Comparison of ENCODE assay signal across 11 mouse cellular contexts in the genomic region with DNA sequence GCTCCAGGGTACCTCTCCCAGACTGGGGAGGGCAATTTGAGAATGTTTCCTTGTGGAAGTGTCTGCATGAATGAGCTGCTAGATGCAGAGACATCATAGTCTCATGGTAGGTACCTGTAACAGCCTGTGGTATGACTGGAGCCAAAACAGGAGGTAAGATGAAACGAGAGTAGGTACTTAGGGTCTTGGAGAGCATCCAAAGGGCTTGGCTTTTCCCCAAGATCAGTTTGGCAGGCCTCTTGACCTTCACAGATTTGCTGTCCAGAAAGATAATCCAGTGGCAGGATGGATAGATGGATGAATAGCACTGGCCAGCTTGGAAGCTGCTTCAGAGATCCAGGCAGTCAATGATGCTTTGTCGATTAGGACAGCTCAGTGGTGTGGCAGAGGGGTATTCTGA. TPM values are rescaled to one million over a fixed set of nuclear protein-coding genes. Genes with fewer than 3 reads are reported as not detected.
DNase-seq lines count a peak whose midpoint lies in the region; ATAC-seq lines count a peak whose summit lies in the region.
"Had no signal": no experiment of that assay in that cellular context is flagged by ENCODE, and none has a peak within 500 bp of the region (broad histone marks: within the 10 kb centered on the region; RNA-seq: fewer than 3 reads in every experiment).

No protein-coding gene starts in this region.

- peak; percentile 21 to 54 for DNase-seq in cerebellum, postnatal 14 days
- no peak for DNase-seq in cerebellum, adult 11 months
- DNase-seq in limb, embryonic 10.5 days (ENCODE audit: low spot score): no peak
- no peak for DNase-seq in spleen, postnatal 36 days (ENCODE audit: low spot score in 2 of 2)
- DNase-seq in urinary bladder, postnatal 36 days (ENCODE audit: low spot score in 2 of 2): no peak
- DNase-seq: kidney, adult 11 months; layer of hippocampus, adult 9-11 months; lung, adult 2 months had no signal

- H3K27ac ChIP-seq in limb, embryonic 12.5 days: no peak overlapping the region
- H3K27ac ChIP-seq in limb, embryonic 10.5 days: no peak overlapping the region
- H3K27ac ChIP-seq in hindbrain, embryonic 16.5 days (ENCODE audit: low read depth, low read length): peak overlapping the region; percentile 94
- H3K27ac ChIP-seq in neural tube, embryonic 13.5 days (replicated peaks): peak overlapping the region; percentile 99

- peaks cover 54% of the 10 kb centered on the region for H3K4me1 ChIP-seq in limb, embryonic 12.5 days (replicated peaks)
- H3K4me1 ChIP-seq in limb, embryonic 10.5 days: peaks cover 49% of the 10 kb centered on the region
- H3K4me1 ChIP-seq in hindbrain, embryonic 16.5 days (ENCODE audit: control insufficient read depth, insufficient read depth, low read depth, low read length): peaks cover 30% of the 10 kb centered on the region
- H3K4me1 ChIP-seq in neural tube, embryonic 13.5 days (replicated peaks): peaks cover 43% of the 10 kb centered on the region

- H3K4me2 ChIP-seq in limb, embryonic 12.5 days: 0 out of 2 replicates have a peak overlapping the region, but pooled peaks have one; percentile 85
- peak overlapping the region; percentile 81 for H3K4me2 ChIP-seq in hindbrain, embryonic 16.5 days (ENCODE audit: low read length)
- H3K4me2 ChIP-seq in neural tube, embryonic 13.5 days: peak overlapping the region; percentile 77

- H3K36me3 ChIP-seq in limb, embryonic 12.5 days: no peaks in the 10 kb centered on the region
- H3K36me3 ChIP-seq in limb, embryonic 10.5 days: 0 out of 2 replicates have a peak, but pooled peaks cover 3% of the 10 kb centered on the region
- no peaks in the 10 kb centered on the region for H3K36me3 ChIP-seq in hindbrain, embryonic 16.5 days (ENCODE audit: control insufficient read depth, insufficient read depth, low read length)
- H3K36me3 ChIP-seq in neural tube, embryonic 13.5 days: no peaks in the 10 kb centered on the region

- no peak overlapping the region for H3K9ac ChIP-seq in limb, embryonic 12.5 days (replicated peaks)
- H3K9ac ChIP-seq in hindbrain, embryonic 16.5 days (ENCODE audit: low read depth, low read length): no peak overlapping the region
- peak overlapping the region; percentile 92; the same call in 1 of the 2 replicates for H3K9ac ChIP-seq in neural tube, embryonic 13.5 days

- peaks cover 17% of the 10 kb centered on the region; the same call in 1 of the 2 replicates for H3K27me3 ChIP-seq in limb, embryonic 12.5 days
- peaks cover 22% of the 10 kb centered on the region for H3K27me3 ChIP-seq in limb, embryonic 10.5 days (ENCODE audit: low read depth, poor library complexity, severe bottlenecking)
- no peaks in the 10 kb centered on the region for H3K27me3 ChIP-seq in hindbrain, embryonic 16.5 days (replicated peaks; ENCODE audit: control insufficient read depth, insufficient read depth, low read length)
- H3K27me3 ChIP-seq in neural tube, embryonic 13.5 days: no peaks in the 10 kb centered on the region

- WGBS in limb, embryonic 12.5 days: 72% methylated on average over 2 of the region's 2 CpGs
- WGBS in limb, embryonic 10.5 days: 83% methylated on average over 2 of the region's 2 CpGs
- 33% methylated on average over 2 of the region's 2 CpGs for WGBS in hindbrain, embryonic 16.5 days
- WGBS in neural tube, embryonic 13.5 days: 52% methylated on average over 2 of the region's 2 CpGs

- ATAC-seq in limb, embryonic 12.5 days (ENCODE audit: insufficient number of reproducible peaks, insufficient read depth, low FRiP score, low TSS enrichment, low read depth): no peak
- ATAC-seq in hindbrain, embryonic 16.5 days: no peak
- 0 out of 2 replicates have a peak, but pooled peaks have one; percentile 2 for ATAC-seq in neural tube, embryonic 13.5 days (ENCODE audit: low read depth)

- H3K4me3 ChIP-seq in limb, embryonic 12.5 days (replicated peaks): no peak overlapping the region
- no peak overlapping the region for H3K4me3 ChIP-seq in limb, embryonic 10.5 days
- H3K4me3 ChIP-seq in hindbrain, embryonic 16.5 days (ENCODE audit: low read length): no peak overlapping the region
- peak overlapping the region; percentile 82 for H3K4me3 ChIP-seq in neural tube, embryonic 13.5 days

- H3K9me3 ChIP-seq in limb, embryonic 12.5 days: no peaks in the 10 kb centered on the region
- H3K9me3 ChIP-seq in limb, embryonic 10.5 days (replicated peaks): no peaks in the 10 kb centered on the region
- no peaks in the 10 kb centered on the region for H3K9me3 ChIP-seq in hindbrain, embryonic 16.5 days (ENCODE audit: control insufficient read depth, low read length)
- no peaks in the 10 kb centered on the region for H3K9me3 ChIP-seq in neural tube, embryonic 13.5 days

RNA-seq across cellular contexts. Expression of a gene that starts 1.0 kb away (rescaled TPM):
- 56.2 and 60.8 TPM in 2 replicates for polyA plus RNA-seq in limb, embryonic 12.5 days (2016; fragmentation: Nextera tagmentation; extraction: Ambion mirVana)
- polyA plus RNA-seq in limb, embryonic 10.5 days (2016; fragmentation: Nextera tagmentation; extraction: Ambion mirVana): 70.3 and 80.6 TPM in 2 replicates
- 39.8 and 42.4 TPM in 2 replicates for polyA plus RNA-seq in hindbrain, embryonic 16.5 days (2015; fragmentation: Nextera tagmentation; extraction: Ambion mirVana)
- 59.6 and 62.4 TPM in 2 replicates for polyA plus RNA-seq in neural tube, embryonic 13.5 days (2015; fragmentation: Nextera tagmentation; extraction: Ambion mirVana)

Comparison
In these comparisons a context has a peak if more than half of its experiments do, and no peak if none do; other contexts are left out.
1. DNase-seq: peak in cerebellum, postnatal 14 days (2 of 2); none in cerebellum, adult 11 months (single experiment), limb, embryonic 10.5 days (single experiment), spleen, postnatal 36 days (0 of 2) and urinary bladder, postnatal 36 days (0 of 2).
2. H3K27ac ChIP-seq: peak in hindbrain, embryonic 16.5 days (single experiment) and neural tube, embryonic 13.5 days (single experiment); none in limb, embryonic 12.5 days (single experiment) and limb, embryonic 10.5 days (single experiment).
3. Peak in every context shown above with its lines, with median percentiles within 50 percentile points of each other: H3K4me2 ChIP-seq.